Mouse (Mus musculus) cerebellum, adult 8-10 months (tissue): ENCODE measurements around the gene Krt36.

Experiments used
- DNase-seq: peaks from one replicate; pipeline ENCODE4 v3.0.0; 2022

The Krt36 gene

DNA sequence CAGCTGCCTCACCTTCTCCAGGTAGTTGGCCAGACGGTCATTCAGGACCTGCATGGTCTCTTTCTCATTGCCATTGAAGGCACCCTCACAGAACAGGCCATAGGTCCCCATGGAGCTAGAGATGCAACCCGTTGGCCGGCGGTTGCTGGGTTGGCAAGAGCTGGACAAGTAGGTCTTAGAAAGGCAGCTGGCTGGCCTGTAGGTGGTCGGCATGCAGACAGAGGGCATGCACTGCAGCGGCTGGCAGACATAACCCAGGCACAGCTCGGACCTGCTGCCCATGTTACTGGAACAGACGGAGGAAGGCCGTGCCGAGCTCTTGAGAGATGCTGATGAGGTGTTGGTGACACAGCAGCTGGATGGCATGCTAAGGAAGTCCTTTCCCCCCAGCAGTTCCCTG is 17.6 kb downstream of the Krt36 start, which contains the start of gene Krt32:
TSS of gene Krt32 (minus strand) at position 366 of the 400 bp plus-strand sequence.
- no peak for DNase-seq

- no peak for DNase-seq
These were observed 31.6 kb downstream of the Krt36 start for GRCm38 (mm10) chr11:100073873-100074272.

DNA sequence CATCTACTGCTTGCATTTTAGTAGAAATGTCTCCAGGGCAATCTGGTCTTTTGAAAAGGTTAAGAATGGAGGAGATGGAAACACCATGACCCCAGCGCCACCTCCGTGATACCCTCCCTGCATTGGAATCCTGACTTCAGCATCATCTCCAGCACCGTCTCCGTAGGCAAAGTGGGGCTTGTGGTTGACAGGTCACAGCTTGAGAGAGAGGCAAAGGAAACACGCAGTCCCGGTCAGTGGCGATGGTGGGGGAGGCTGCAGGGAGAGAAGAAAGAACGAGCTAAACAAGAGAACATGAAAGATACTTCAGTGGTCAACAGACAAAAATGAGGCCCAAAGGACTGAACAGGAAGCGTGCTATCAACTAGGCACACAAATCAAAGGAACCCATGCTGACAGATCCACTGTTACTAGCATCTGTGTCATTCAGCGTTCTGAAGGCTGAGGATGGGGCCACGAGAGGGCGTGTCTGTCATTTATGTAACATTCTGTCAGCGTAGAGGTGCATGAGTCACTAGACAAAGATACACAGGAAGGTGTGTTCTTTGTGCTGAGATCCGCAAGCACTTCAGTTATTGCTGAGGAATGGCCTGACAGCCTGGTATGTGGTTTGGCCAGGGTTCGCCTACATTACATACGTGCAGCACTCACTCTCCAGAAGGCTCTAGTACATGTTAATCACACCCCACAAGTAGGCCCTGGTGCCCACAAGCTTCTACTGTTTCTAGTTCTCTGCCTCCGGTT is 38.0 kb downstream of the Krt36 start:
- no peak for DNase-seq

GRCm38 (mm10) chr11:100066236-100067010 is 39.0 kb downstream of the Krt36 start:
- DNase-seq = no peak

DNA sequence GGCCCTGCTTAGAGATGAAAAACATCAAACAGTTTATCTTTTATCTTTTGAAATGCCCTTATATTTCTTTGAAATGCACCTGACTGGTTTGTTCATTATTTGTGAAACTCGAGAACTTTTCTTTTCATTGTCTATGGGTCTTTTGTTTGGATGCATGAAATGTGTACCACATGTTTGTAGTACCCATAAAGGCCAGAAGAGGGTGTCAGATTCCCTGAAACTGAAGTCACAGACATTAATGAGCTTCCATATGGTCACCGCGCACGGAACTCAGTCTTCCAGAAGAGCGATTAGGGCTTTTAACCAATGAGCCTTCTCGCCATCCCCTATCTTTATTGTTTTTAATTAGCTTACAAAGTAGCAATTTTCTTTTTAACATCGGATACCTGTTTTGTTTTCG is 46.6 kb downstream of the Krt36 start:
- no peak for DNase-seq

DNA sequence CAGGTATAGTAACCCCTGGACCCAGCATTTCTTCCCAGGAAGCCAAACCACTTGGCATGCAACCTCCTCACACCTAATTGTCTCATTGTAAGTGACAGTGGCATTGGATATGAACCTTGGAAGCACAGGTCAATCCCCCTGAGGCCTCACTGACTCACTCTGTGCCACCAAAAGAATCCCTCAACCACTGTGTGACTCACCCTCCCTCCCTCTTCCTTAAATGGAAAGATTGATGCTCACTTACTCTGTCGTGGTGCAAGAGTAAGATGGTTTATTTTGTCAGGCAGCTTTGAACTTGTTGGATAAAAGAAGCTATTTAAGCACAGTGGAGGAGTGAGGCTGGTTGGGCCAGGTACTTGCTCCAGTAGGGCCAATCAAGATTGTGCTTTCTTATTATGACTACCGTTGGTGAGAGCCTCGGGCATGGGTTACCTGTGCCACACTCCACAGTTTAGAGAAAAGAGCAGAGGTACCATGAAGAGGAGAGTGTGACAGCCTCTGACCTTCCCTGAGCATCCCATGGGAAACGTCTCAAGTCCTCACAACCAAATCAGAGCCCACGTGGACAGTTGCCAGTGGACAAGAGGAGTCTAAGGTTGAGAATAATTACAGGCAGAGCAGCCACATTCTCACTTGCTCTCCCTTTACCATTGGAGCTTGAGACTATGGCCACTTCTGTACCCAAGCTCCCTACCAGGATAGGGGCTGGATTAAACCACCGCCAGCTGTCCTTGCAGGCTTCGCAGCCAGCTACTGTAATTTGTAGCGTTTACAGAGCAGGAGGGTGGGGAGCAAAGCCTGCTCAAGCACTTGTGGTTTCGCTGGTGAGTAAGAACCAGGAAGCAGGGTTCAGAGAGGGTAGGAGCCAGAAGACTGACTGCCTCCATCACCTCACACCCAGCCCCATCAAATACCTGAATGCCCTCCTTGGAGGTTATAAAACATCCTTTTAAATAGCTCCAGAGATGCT is 49.5 kb downstream of the Krt36 start:
- DNase-seq = no peak
